Mouse (Mus musculus) hindbrain, embryonic 16.5 days (tissue): ENCODE data around the gene Shisal2a. TPM values are rescaled to one million over a fixed set of nuclear protein-coding genes. Genes with fewer than 3 reads are reported as not detected.

Source experiments
- ATAC-seq: fragments of 200-750 bp; cut with Nextera tagmentation; 2 replicates; pipeline ENCODE4 v1.8.0; 2017; ENCODE audit warnings: moderate TSS enrichment, moderate library complexity
- H3K27ac ChIP-seq: fragments of 300-500 bp; sonication (generic); 2 replicates; pipeline ENCODE4 v1.5.1; 2014; ENCODE audit warnings: low read depth, mild to moderate bottlenecking, control low read depth, low read length, moderate library complexity
- H3K27me3 ChIP-seq: fragments of 300-500 bp; sonication (generic); replicated peaks from 2 replicates; pipeline ENCODE4 v1.6.1; 2014; ENCODE audit warnings: low read length; ENCODE audit not compliant: control insufficient read depth, insufficient read depth
- H3K36me3 ChIP-seq: fragments of 300-500 bp; sonication (generic); 2 replicates; pipeline ENCODE4 v1.6.1; 2014; ENCODE audit warnings: mild to moderate bottlenecking, low read length, moderate library complexity, mixed read lengths; ENCODE audit not compliant: control insufficient read depth, insufficient read depth
- H3K4me1 ChIP-seq: fragments of 300-500 bp; sonication (generic); 2 replicates; pipeline ENCODE4 v1.6.1; 2014; ENCODE audit warnings: low read depth, low read length; ENCODE audit not compliant: control insufficient read depth, insufficient read depth
- H3K4me2 ChIP-seq: fragments of 300-500 bp; sonication (generic); 2 replicates; pipeline ENCODE4 v1.6.1; 2014; ENCODE audit warnings: mild to moderate bottlenecking, low read length, control low read depth, moderate library complexity
- H3K4me3 ChIP-seq: fragments of 300-500 bp; sonication (generic); 2 replicates; pipeline ENCODE4 v1.5.1; 2014; ENCODE audit warnings: mild to moderate bottlenecking, low read length, control low read depth, moderate library complexity
- H3K9ac ChIP-seq: fragments of 300-500 bp; sonication (generic); 2 replicates; pipeline ENCODE4 v1.6.1; 2014; ENCODE audit warnings: low read depth, mild to moderate bottlenecking, control low read depth, low read length, moderate library complexity
- H3K9me3 ChIP-seq: fragments of 300-500 bp; sonication (generic); 2 replicates; pipeline ENCODE4 v1.6.1; 2014; ENCODE audit warnings: mild to moderate bottlenecking, low read length, moderate library complexity; ENCODE audit not compliant: control insufficient read depth
- WGBS: fragments of 180-500 bp; shearing (Covaris S2); extraction: QIAGEN DNeasy Blood & Tissue Kit; methylation state at CpG from one replicate; pipeline ENCODE4 v1.1.7; 2014; 5-methylcytosine and 5-hydroxymethylcytosine counted together
- polyA plus RNA-seq: library from polyadenylated mRNA; unstranded; fragments of >200 nt; fragmentation: Nextera tagmentation; extraction: Ambion mirVana; gene quantifications from 2 replicates; pipeline ENCODE4 v1.2.1, GENCODE M21; 2015

Shisal2a gene
- polyA plus RNA-seq, 1 experiment from 2014 or later = 5.7 TPM

- Histone ChIP-seq H3K27ac (peak overlapping the region; percentile 44), H3K4me2 (peak overlapping the region; percentile 92), H3K36me3 (no peaks in the 10 kb centered on the region), H3K4me3 (peak overlapping the region; percentile 52), H3K9me3 (no peaks in the 10 kb centered on the region), H3K9ac (peak overlapping the region; percentile 78), H3K4me1 (peaks cover 14% of the 10 kb centered on the region), H3K27me3 (no peaks in the 10 kb centered on the region)
- peak; percentile 89 for ATAC-seq
- WGBS = 1% methylated on average over 45 of the region's 52 CpGs
These were observed 23.1 kb upstream of the Shisal2a start for GRCm38 (mm10) chr4:108406138-108406860.

GRCm38 (mm10) chr4:108405766-108406137, 22.6 kb upstream of the Shisal2a start:
- H3K9ac ChIP-seq = peak overlapping the region; percentile 78
- WGBS = 76% methylated on average over 3 of the region's 3 CpGs

DNA sequence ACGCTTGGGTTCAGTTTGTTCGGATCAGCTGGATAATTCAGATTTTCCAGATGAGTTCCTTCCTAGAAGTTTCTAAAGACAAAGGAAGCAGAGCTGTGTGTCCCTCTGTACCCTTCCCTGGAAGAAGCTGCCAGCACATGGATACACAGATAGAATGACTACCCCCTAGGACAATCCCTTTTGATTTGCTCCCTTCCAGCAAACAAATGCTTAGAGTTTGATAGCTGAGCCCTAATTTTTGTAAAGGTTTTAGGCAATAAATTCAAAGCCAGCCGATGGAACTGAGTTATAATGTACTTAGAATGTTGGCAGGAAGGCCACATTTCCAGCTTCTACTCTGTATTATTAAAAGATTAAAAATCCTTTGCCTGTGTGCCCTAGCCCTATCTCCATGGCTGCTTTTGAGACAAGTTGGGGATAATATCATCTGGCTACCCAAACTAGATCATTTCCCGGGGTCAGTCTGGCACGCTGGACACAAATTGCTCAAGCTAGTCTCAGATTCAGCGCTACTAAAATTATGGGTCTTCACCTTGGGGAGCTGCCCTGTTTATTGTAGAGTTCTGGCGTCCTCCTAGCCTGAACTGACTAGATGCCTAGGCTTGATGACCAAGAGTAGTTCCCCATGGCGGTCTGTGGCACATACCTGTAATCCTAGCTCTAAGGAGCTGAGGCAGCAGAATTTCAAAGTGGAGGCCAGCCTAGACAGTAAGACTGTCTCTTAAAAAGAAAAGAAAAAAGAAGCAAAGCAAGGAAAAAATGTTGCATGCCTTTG, 20.9 kb upstream of the Shisal2a start:
- Histone ChIP-seq H3K27me3 (no peaks in the 10 kb centered on the region), H3K4me3 (no peak overlapping the region), H3K4me1 (peaks cover 14% of the 10 kb centered on the region), H3K9me3 (no peaks in the 10 kb centered on the region), H3K27ac (no peak overlapping the region), H3K36me3 (peaks cover 4% of the 10 kb centered on the region), H3K4me2 (no peak overlapping the region), H3K9ac (no peak overlapping the region)
- 82% methylated on average over 8 of the region's 8 CpGs for WGBS
- ATAC-seq = no peak

More at GRCm38 (mm10) chr4:108405766-108406137, 22.6 kb upstream of the Shisal2a start:
- peak overlapping the region; percentile 92 for H3K4me2 ChIP-seq
- H3K36me3 ChIP-seq = no peaks in the 10 kb centered on the region
- peak overlapping the region; percentile 44 for H3K27ac ChIP-seq
- H3K4me1 ChIP-seq = peaks cover 14% of the 10 kb centered on the region
- peak overlapping the region; percentile 52 for H3K4me3 ChIP-seq
- no peaks in the 10 kb centered on the region for H3K9me3 ChIP-seq
- H3K27me3 ChIP-seq = no peaks in the 10 kb centered on the region
- ATAC-seq = peak; percentile 74

GRCm38 (mm10) chr4:108400395-108400794, 17.2 kb upstream of the Shisal2a start:
- WGBS = 90% methylated on average over 10 of the region's 10 CpGs
- Histone ChIP-seq H3K9ac (no peak overlapping the region), H3K4me1 (no peaks in the 10 kb centered on the region), H3K9me3 (no peaks in the 10 kb centered on the region), H3K4me2 (no peak overlapping the region), H3K4me3 (no peak overlapping the region), H3K36me3 (peaks cover 4% of the 10 kb centered on the region), H3K27ac (no peak overlapping the region), H3K27me3 (no peaks in the 10 kb centered on the region)
- no peak for ATAC-seq

DNA sequence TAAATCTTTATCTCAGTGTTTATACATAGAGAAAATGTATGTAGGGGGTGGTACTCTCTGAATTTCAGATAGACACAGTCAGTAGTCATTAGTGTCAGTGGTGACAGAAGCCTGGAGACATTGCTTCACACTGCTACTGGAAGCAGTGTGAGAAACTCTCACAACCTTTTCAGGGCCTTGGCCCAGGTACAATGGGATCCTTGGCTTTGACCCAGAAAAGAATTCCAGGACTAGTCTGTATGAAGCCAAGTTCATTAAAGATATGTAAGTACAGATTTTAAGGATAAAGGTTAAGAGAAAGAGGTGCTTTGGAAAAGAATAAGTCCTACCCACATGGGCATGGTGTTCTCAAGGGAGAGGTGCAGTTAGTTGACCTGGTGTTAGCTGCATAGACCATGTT, 11.1 kb upstream of the Shisal2a start:
- Histone ChIP-seq H3K4me1 (no peaks in the 10 kb centered on the region), H3K4me3 (no peak overlapping the region), H3K9ac (no peak overlapping the region), H3K36me3 (no peaks in the 10 kb centered on the region), H3K9me3 (0 out of 2 replicates have a peak, but pooled peaks cover 2% of the 10 kb centered on the region), H3K27me3 (no peaks in the 10 kb centered on the region), H3K4me2 (no peak overlapping the region), H3K27ac (no peak overlapping the region)
- no peak for ATAC-seq

GRCm38 (mm10) chr4:108392558-108392957, 9.4 kb upstream of the Shisal2a start:
- no peak for ATAC-seq

GRCm38 (mm10) chr4:108391124-108391523, 8.0 kb upstream of the Shisal2a start:
- Histone ChIP-seq H3K9ac (no peak overlapping the region), H3K4me2 (no peak overlapping the region), H3K27me3 (no peaks in the 10 kb centered on the region), H3K4me1 (peaks cover 9% of the 10 kb centered on the region), H3K27ac (no peak overlapping the region), H3K9me3 (0 out of 2 replicates have a peak, but pooled peaks cover 2% of the 10 kb centered on the region), H3K4me3 (no peak overlapping the region), H3K36me3 (no peaks in the 10 kb centered on the region)
- ATAC-seq = no peak
- 86% methylated on average over 5 of the region's 5 CpGs for WGBS

More at GRCm38 (mm10) chr4:108392558-108392957, 9.4 kb upstream of the Shisal2a start:
- no peak overlapping the region for H3K27ac ChIP-seq
- H3K4me2 ChIP-seq = no peak overlapping the region
- H3K36me3 ChIP-seq = no peaks in the 10 kb centered on the region
- no peak overlapping the region for H3K9ac ChIP-seq
- H3K27me3 ChIP-seq = no peaks in the 10 kb centered on the region
- 88% methylated on average over 2 of the region's 2 CpGs for WGBS
- H3K9me3 ChIP-seq = 0 out of 2 replicates have a peak, but pooled peaks cover 2% of the 10 kb centered on the region
- no peak overlapping the region for H3K4me3 ChIP-seq
- peaks cover 9% of the 10 kb centered on the region for H3K4me1 ChIP-seq

- 58% methylated on average over 3 of the region's 3 CpGs for WGBS
- no peaks in the 10 kb centered on the region for H3K36me3 ChIP-seq
These were observed 5.6 kb upstream of the Shisal2a start for GRCm38 (mm10) chr4:108388741-108389140.

GRCm38 (mm10) chr4:108387681-108388253, 4.6 kb upstream of the Shisal2a start:
- 4% methylated on average over 18 of the region's 18 CpGs for WGBS
- Histone ChIP-seq H3K9me3 (no peaks in the 10 kb centered on the region), H3K4me1 (peaks cover 16% of the 10 kb centered on the region), H3K27ac (peak overlapping the region; percentile 64), H3K36me3 (no peaks in the 10 kb centered on the region), H3K4me2 (peak overlapping the region; percentile 80), H3K9ac (peak overlapping the region; percentile 68), H3K27me3 (peaks cover 4% of the 10 kb centered on the region; the same call in 1 of the 2 replicates), H3K4me3 (peak overlapping the region; percentile 42)
- peak; percentile 74; the same call in 1 of the 2 replicates for ATAC-seq

More at GRCm38 (mm10) chr4:108388741-108389140, 5.6 kb upstream of the Shisal2a start:
- H3K9ac ChIP-seq = no peak overlapping the region
- H3K4me2 ChIP-seq = no peak overlapping the region
- H3K4me1 ChIP-seq = peaks cover 11% of the 10 kb centered on the region
- no peaks in the 10 kb centered on the region for H3K9me3 ChIP-seq
- H3K27ac ChIP-seq = no peak overlapping the region
- ATAC-seq = no peak
- no peak overlapping the region for H3K4me3 ChIP-seq
- H3K27me3 ChIP-seq = peaks cover 4% of the 10 kb centered on the region; the same call in 1 of the 2 replicates
